Mouse (Mus musculus) liver, embryonic 16.5 days (tissue): Measurements from ENCODE around the gene Fgf4. TPM values are rescaled to one million over a fixed set of nuclear protein-coding genes. Genes with fewer than 3 reads are reported as not detected.
A peak's percentile ranks its signal among the peaks of the same experiment; 100 is the strongest.

ENCODE experiments used
- ATAC-seq: fragments of 200-750 bp; cut with Nextera tagmentation; 2 replicates; pipeline ENCODE4 v1.8.0; 2017; ENCODE audit warnings: low read depth, mild to moderate bottlenecking, moderate number of reproducible peaks, moderate library complexity
- H3K27ac ChIP-seq: fragments of 300-500 bp; sonication (generic); 2 replicates; pipeline ENCODE4 v1.5.1; 2014; ENCODE audit warnings: mild to moderate bottlenecking, low read length
- H3K27me3 ChIP-seq: fragments of 300-500 bp; sonication (generic); 2 replicates; pipeline ENCODE4 v1.6.1; 2014; ENCODE audit warnings: low read depth, low read length, mixed read lengths; ENCODE audit not compliant: control insufficient read depth, insufficient read depth
- H3K36me3 ChIP-seq: fragments of 300-500 bp; sonication (generic); 2 replicates; pipeline ENCODE4 v1.6.1; 2014; ENCODE audit warnings: mild to moderate bottlenecking; ENCODE audit not compliant: control insufficient read depth, insufficient read depth
- H3K4me1 ChIP-seq: fragments of 300-500 bp; sonication (generic); 2 replicates; pipeline ENCODE4 v1.6.1; 2014; ENCODE audit warnings: low read depth, low read length, mixed read lengths; ENCODE audit not compliant: control insufficient read depth
- H3K4me2 ChIP-seq: fragments of 300-500 bp; sonication (generic); 2 replicates; pipeline ENCODE4 v1.6.1; 2014; ENCODE audit warnings: low read depth, low read length, mixed read lengths
- H3K4me3 ChIP-seq: fragments of 300-500 bp; sonication (generic); 2 replicates; pipeline ENCODE4 v1.5.1; 2014; ENCODE audit warnings: low read depth, mild to moderate bottlenecking, low read length
- H3K9ac ChIP-seq: fragments of 300-500 bp; sonication (generic); 2 replicates; pipeline ENCODE4 v1.6.1; 2014; ENCODE audit warnings: low read depth, low read length
- H3K9me3 ChIP-seq: fragments of 300-500 bp; sonication (generic); replicated peaks from 2 replicates; pipeline ENCODE4 v1.6.1; 2016; ENCODE audit warnings: low read length; ENCODE audit not compliant: control insufficient read depth
- WGBS: fragments of 180-500 bp; shearing (Covaris S2); extraction: QIAGEN DNeasy Blood & Tissue Kit; methylation state at CpG from one replicate; pipeline ENCODE4 v1.1.7; 2014; ENCODE audit not compliant: insufficient replicate concordance; 5-methylcytosine and 5-hydroxymethylcytosine counted together
- polyA plus RNA-seq: library from polyadenylated mRNA; unstranded; fragments of >200 nt; fragmentation: Nextera tagmentation; extraction: Ambion mirVana; gene quantifications from 2 replicates; pipeline ENCODE4 v1.2.1, GENCODE M21; 2015

The Fgf4 gene
- not detected in 2 replicates for polyA plus RNA-seq

- H3K27ac ChIP-seq = no peak within 1 kb of the TSS
- no peak for ATAC-seq
- H3K36me3 ChIP-seq = no peaks in the 10 kb centered on the region
- no peak within 1 kb of the TSS for H3K4me2 ChIP-seq
- H3K27me3 ChIP-seq = peaks cover 9% of the 10 kb centered on the region
- no peak within 1 kb of the TSS for H3K9ac ChIP-seq
- H3K9me3 ChIP-seq = no peaks in the 10 kb centered on the region
- no peaks in the 10 kb centered on the region for H3K4me1 ChIP-seq
- H3K4me3 ChIP-seq = no peak within 1 kb of the TSS
Measured at GRCm38 (mm10) chr7:144847067-144847466, at the start of gene Fgf4. Fgf4 (plus strand) TSS chr7:144847367.

- H3K9ac ChIP-seq = no peak overlapping the region
- no peaks in the 10 kb centered on the region for H3K9me3 ChIP-seq
- H3K4me1 ChIP-seq = no peaks in the 10 kb centered on the region; the same call in 1 of the 2 replicates
- WGBS = 50% methylated on average over 1 of the region's 1 CpGs
- H3K36me3 ChIP-seq = no peaks in the 10 kb centered on the region
- H3K27me3 ChIP-seq = no peaks in the 10 kb centered on the region; the same call in 1 of the 2 replicates
- H3K4me2 ChIP-seq = no peak overlapping the region
- no peak for ATAC-seq
- H3K27ac ChIP-seq = no peak overlapping the region
- H3K4me3 ChIP-seq = no peak overlapping the region
Measured at GRCm38 (mm10) chr7:144798471-144798870, 48.7 kb upstream of the Fgf4 start.

GRCm38 (mm10) chr7:144807036-144807435 is 40.1 kb upstream of the Fgf4 start:
- H3K9ac ChIP-seq = no peak overlapping the region
- 64% methylated on average over 6 of the region's 6 CpGs for WGBS
- H3K4me1 ChIP-seq = peaks cover 14% of the 10 kb centered on the region
- H3K27ac ChIP-seq = no peak overlapping the region
- H3K4me2 ChIP-seq = no peak overlapping the region
- ATAC-seq = no peak
- no peaks in the 10 kb centered on the region for H3K27me3 ChIP-seq
- H3K4me3 ChIP-seq = no peak overlapping the region
- no peaks in the 10 kb centered on the region for H3K36me3 ChIP-seq
- no peaks in the 10 kb centered on the region for H3K9me3 ChIP-seq

- peak overlapping the region; percentile 9; the same call in 1 of the 2 replicates for H3K4me2 ChIP-seq
- WGBS = 27% methylated on average over 4 of the region's 4 CpGs
- H3K4me3 ChIP-seq = no peak overlapping the region
- peak; percentile 86 for ATAC-seq
- H3K9me3 ChIP-seq = no peaks in the 10 kb centered on the region
- peaks cover 14% of the 10 kb centered on the region for H3K4me1 ChIP-seq
- H3K27me3 ChIP-seq = no peaks in the 10 kb centered on the region
- no peak overlapping the region for H3K27ac ChIP-seq
- H3K9ac ChIP-seq = no peak overlapping the region; the same call in 1 of the 2 replicates
- no peaks in the 10 kb centered on the region for H3K36me3 ChIP-seq
Measured at GRCm38 (mm10) chr7:144807976-144808577, 39.1 kb upstream of the Fgf4 start.

- no peak overlapping the region for H3K9ac ChIP-seq
- H3K27ac ChIP-seq = no peak overlapping the region
- no peaks in the 10 kb centered on the region for H3K9me3 ChIP-seq
- no peaks in the 10 kb centered on the region for H3K27me3 ChIP-seq
- H3K4me1 ChIP-seq = peaks cover 14% of the 10 kb centered on the region
- ATAC-seq = no peak
- no peaks in the 10 kb centered on the region for H3K36me3 ChIP-seq
- H3K4me2 ChIP-seq = no peak overlapping the region
- H3K4me3 ChIP-seq = no peak overlapping the region
- 49% methylated on average over 4 of the region's 4 CpGs for WGBS
Measured at GRCm38 (mm10) chr7:144811521-144811920, 35.6 kb upstream of the Fgf4 start.

GRCm38 (mm10) chr7:144821901-144822300 is 25.3 kb upstream of the Fgf4 start:
- Histone ChIP-seq H3K27ac (no peak overlapping the region), H3K36me3 (no peaks in the 10 kb centered on the region), H3K9ac (no peak overlapping the region), H3K4me1 (no peaks in the 10 kb centered on the region), H3K9me3 (no peaks in the 10 kb centered on the region), H3K4me2 (no peak overlapping the region), H3K4me3 (no peak overlapping the region), H3K27me3 (no peaks in the 10 kb centered on the region)
- 43% methylated on average over 7 of the region's 7 CpGs for WGBS
- no peak for ATAC-seq

- Histone ChIP-seq H3K4me1 (no peaks in the 10 kb centered on the region), H3K4me2 (no peak overlapping the region), H3K4me3 (no peak overlapping the region), H3K27me3 (no peaks in the 10 kb centered on the region), H3K27ac (no peak overlapping the region), H3K9me3 (no peaks in the 10 kb centered on the region), H3K36me3 (no peaks in the 10 kb centered on the region), H3K9ac (no peak overlapping the region)
- WGBS = 63% methylated on average over 2 of the region's 2 CpGs
- ATAC-seq = no peak
Measured at GRCm38 (mm10) chr7:144823988-144824387, 23.2 kb upstream of the Fgf4 start.

GRCm38 (mm10) chr7:144828369-144828768 is 18.8 kb upstream of the Fgf4 start:
- no peak overlapping the region for H3K4me3 ChIP-seq
- no peak overlapping the region for H3K4me2 ChIP-seq
- no peaks in the 10 kb centered on the region for H3K36me3 ChIP-seq
- no peaks in the 10 kb centered on the region for H3K4me1 ChIP-seq
- WGBS = 63% methylated on average over 11 of the region's 11 CpGs
- H3K9me3 ChIP-seq = no peaks in the 10 kb centered on the region
- H3K27ac ChIP-seq = no peak overlapping the region
- ATAC-seq = no peak
- no peak overlapping the region for H3K9ac ChIP-seq
- H3K27me3 ChIP-seq = no peaks in the 10 kb centered on the region

GRCm38 (mm10) chr7:144837891-144838488 is 9.2 kb upstream of the Fgf4 start, which contains the start of gene Fgf3:
Fgf3 (plus strand) TSS chr7:144838083.
- Histone ChIP-seq H3K27ac (no peak within 1 kb of the TSS), H3K9ac (no peak within 1 kb of the TSS), H3K4me3 (no peak within 1 kb of the TSS), H3K27me3 (peaks cover 66% of the 10 kb centered on the region), H3K9me3 (no peaks in the 10 kb centered on the region), H3K4me1 (no peaks in the 10 kb centered on the region), H3K4me2 (no peak within 1 kb of the TSS), H3K36me3 (no peaks in the 10 kb centered on the region)
- WGBS = 2% methylated on average over 41 of the region's 43 CpGs
- no peak for ATAC-seq
